Mouse (Mus musculus): ENCODE results near the gene Lgals12.

- no peak for TF ChIP-seq CTCF (IDR thresholded peaks at IDR 0.05; ENCODE audit: borderline replicate concordance, insufficient read depth, low read depth, low read length)
- TF ChIP-seq POLR2A (IDR thresholded peaks at IDR 0.05; ENCODE audit: borderline replicate concordance, insufficient read depth, low read length): no peak
These were observed 2.9 kb downstream of the Lgals12 start for GRCm38 (mm10) chr19:7604107-7604506.
